Mouse (Mus musculus): ENCODE data around the gene Cir1.

Cir1 gene

DNA sequence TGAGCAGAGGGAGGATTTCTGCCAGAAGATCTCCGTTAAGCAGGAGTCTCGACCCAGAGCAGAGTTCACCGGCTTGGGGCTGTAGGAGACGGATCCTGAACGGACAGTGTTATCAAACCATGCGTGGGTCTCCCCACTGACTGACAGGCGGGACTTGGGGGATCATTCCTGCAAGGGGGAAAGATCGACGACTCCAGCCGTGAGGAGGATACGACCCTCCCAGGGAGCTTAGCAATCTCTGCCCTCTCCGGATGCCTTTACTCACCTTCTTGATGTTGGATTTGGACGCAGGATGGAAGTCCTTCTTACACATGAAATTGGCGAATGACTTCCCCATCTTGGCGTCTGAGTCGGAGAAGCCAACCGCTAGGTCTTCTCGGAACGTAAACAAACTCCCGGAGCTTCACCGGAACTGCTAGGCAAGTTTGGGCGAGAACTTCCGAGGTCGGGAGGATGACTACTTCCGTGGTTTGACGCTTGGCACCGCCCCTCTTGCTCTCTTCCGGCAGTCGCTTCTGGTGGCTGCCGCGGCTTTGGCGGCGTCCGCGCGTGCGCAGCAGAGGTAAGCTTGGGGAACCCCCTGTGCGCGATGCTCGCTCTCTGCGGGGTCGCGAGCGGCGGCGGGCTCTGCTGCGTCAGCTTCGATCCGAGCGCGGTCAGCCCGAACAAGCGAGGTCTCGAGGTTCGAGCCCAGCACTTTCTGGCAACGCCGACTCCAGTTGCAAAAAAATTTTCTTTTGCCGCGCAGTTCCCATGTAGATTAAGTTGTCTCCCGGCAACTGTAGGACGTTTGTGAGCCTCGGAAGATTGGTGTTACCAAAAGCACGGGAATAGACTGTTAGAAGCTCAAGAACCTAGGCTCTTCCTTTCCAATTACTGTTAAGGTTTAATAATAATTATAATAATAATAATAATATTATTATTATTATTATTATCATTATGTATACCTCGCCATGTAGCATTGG lies at the start of gene Cir1, which contains the start of gene Scrn3:
Cir1 (minus strand) TSS at position 550 of the 965 bp plus-strand sequence.
Scrn3 (plus strand) TSS at position 450 of the 965 bp plus-strand sequence.
- DNase-seq (ENCODE audit: low spot score in 2 of 2): peak; percentile 90 to 93

DNA sequence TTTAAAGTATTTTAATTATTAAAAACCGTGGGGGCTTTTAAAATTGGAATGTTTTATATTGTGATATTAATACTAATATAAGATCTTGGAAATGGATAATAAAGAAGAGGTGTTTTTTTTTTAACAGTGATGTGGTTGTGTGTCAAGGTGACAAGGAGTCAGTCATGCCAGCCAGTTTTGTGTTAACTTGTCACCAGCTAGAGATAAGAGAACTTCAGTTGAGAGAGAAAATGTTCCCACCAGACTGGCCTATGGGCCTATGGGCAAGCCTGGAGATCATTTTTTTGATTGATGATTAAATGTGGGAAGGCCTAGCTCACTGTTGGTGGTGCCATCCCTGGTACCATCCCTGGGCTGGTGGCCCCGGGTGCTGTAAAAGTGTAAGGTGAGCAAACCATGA lies 48.0 kb upstream of the Cir1 start:
- DNase-seq (ENCODE audit: low spot score in 2 of 2): no peak

DNA sequence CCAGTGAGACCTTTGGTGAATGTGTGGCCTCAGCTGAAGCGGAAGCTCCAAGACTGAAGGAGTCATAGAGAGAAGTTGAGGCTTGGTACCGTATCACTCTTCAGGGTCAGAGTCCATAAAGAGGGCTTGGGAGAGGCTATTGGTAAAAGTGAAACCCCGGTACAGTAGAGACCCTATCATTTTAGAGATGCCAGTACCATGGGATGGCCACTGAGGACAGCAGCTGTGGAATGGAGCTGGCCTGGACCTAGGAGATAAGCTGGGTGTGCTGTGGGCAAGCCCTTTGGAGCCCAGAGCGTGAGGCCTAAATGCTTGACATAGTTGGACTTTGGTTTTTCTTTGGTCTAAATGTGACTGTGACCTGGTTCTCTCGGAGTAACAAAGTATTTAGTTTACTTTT lies 47.4 kb upstream of the Cir1 start:
- DNase-seq (ENCODE audit: low spot score in 2 of 2): no peak

DNA sequence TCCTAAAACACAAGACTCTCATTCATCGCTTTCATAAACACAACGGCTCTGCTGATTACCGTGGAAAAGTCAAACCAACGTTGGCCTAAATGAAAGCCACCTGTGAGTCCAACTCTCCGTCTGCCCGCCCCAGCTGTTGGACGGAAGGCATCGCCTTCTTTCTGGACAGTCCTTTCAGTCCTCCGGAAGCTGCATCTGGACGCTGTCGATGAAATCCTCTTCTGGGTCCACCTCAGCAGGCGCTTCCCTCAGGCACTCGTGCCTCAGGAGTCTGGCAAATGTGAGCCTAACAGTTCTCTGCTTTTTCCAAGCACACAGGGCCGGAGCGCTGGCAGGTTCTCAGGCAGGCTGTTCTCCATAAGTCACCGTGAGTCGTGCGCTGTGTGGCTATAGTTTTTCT lies 44.5 kb upstream of the Cir1 start:
- DNase-seq (ENCODE audit: low spot score in 2 of 2): no peak

- peak in 1 of 2 experiments; percentile 32 for DNase-seq (ENCODE audit: low spot score in 2 of 2)
These were observed 39.5 kb upstream of the Cir1 start for GRCm38 (mm10) chr2:73351927-73352374.

- no peak for DNase-seq (ENCODE audit: low spot score in 2 of 2)
These were observed 39.0 kb upstream of the Cir1 start for GRCm38 (mm10) chr2:73351496-73351895.

DNA sequence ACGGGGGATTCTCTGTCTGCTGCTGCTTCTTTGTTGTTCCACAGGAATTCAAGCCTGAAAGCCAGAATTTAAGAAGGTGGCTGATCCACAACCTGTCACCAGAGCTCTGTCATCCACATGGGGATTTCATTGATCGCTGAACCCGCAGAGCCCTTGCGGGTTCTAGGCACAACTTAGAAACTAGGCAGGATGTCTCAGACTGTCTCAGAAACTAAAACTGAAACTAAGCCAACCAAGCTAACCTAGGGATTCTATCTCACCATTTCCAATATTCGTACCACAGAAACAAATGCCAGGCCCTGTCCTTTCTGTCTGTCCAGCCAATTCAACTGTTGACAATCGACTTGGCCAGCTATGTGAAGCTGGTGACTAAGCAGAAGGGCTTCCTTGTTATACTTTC lies 35.7 kb upstream of the Cir1 start:
- DNase-seq (ENCODE audit: low spot score in 2 of 2): no peak

DNA sequence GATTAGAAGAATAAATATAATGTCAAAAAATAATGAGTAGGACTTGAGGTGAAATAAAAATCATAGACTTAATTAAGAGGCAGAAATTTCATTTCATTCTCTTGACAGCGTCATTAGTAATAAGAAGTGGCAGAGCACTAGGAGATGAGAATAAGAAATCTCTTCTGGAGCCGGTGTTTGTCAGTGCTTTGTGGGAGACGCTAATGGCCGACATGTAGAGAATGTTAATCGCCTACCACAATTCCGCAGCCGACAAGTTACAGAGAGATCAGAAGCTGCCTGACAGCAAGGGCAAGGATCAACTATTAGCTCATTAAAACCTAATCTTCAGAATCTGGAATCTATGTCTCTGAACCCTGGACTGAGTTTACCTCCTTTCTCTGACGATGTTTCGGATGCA lies 35.3 kb upstream of the Cir1 start:
- no peak for DNase-seq (ENCODE audit: low spot score in 2 of 2)

DNA sequence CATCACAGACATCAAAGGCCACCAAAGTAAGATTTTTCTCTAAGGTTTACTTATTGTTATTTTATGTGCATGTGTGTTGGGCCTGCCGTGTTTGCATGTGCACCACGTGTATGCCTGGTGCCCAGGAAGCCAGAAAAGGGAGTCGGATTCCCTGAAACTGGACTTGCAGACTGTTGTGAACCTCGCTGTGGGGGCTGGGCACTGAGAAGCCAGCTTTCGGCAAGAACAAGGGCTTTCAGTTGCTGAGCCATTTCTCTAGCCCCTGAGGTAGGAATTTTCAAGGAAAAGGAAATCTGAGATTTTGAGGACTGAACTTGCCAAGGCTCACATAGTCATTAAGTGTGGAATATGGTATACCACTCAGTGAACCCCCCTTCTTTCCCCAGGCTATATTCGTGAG lies 34.6 kb upstream of the Cir1 start:
- DNase-seq (ENCODE audit: low spot score in 2 of 2): no peak

DNA sequence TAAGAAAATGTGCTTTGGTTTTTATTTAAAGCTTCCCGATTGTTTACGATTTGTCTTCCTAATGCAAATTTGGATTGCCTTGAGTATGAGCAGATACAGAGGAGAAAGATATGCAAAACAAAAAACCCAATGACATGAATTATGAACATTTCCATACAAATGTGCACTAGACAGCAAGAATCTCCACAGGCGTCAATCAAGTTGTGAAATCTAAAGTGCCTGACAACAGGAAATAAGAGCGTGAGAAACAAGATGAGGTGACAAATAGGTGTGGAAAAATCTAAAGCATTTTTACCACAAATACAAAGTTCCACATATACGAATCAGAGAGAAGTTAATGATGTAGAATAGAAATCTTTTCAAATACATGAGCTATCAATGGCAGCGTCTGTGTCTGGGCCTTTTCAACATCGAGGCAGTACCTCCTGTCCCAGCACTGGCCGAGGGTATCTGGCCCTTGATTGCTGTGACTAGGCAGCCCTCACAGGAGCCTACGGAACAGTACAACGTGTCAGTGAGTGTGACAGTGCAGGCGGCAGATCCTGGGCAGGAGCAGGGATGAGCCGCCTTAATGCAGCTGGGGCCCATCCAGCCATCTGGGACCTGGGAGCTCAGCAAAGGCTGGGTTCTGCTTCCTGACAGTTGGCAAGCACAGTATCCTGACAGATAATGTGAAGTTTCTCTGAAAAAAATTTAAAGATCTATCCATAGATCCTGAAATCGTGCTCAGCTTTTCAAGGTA lies 34.0 kb upstream of the Cir1 start:
- peak; percentile 43 to 61 for DNase-seq (ENCODE audit: low spot score in 2 of 2)

DNA sequence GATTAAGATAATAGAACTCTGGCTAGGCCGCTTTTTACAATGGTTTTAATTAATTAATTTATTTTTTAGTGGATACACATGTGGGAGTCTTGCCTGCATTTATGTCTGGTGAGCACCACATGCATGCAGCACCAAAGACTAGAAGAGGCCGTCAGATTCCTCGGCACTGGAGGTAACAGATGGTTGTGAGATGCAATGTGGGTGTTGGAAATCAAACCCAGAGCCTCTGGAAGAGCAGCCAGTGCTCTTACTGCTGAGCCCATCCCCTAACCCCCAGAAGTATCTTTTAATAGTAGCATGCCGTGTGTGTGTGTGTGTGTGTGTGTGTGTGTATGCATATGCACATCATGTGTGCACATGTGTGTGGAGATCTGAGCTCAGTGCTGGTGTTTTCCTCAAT lies 32.7 kb upstream of the Cir1 start:
- DNase-seq (ENCODE audit: low spot score in 2 of 2): peak in 1 of 2 experiments; percentile 50

DNA sequence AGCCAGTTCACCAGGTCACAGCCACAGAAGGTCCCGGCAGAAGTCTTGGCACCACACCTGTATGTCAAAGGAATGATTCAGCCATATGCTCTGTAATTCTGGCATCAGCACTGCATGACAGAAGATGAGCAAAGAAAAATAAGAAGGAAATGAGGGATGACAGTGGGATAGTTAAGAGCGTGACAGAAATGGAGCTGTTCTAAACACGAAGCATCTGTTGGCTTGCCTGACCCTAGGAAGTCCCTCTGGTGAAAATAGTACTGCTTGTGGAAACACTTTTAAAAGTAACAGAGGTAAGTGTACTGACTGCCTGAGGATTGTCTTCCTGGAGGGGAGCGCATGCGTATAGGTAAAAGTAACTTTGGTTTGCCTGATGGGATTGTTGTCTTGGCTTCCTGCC lies 31.2 kb upstream of the Cir1 start:
- DNase-seq (ENCODE audit: low spot score in 2 of 2): no peak

GRCm38 (mm10) chr2:73338415-73338814 lies 25.9 kb upstream of the Cir1 start:
- DNase-seq (ENCODE audit: low spot score in 2 of 2): no peak

GRCm38 (mm10) chr2:73335949-73336348 lies 23.4 kb upstream of the Cir1 start:
- no peak for DNase-seq (ENCODE audit: low spot score in 2 of 2)

DNA sequence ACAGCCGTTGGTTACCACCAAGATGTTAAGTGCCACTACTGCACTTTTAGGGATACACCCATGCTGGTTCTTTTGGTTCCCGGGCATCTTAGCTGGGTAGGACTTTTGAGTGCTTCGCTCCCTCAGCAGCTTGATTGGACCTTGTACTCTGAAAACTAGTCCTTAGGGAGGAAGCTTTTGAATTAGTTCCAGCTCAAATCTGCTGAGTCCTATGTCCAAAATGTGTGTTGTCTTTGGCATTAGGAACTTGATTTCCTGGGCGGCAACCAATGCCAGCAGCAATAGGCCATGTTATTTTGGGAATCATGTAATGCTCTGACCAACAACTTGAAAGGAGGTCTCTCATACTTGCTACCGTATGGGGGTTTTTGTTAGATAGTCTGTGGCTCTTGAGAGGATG lies 13.4 kb upstream of the Cir1 start:
- no peak for DNase-seq (ENCODE audit: low spot score in 2 of 2)

DNA sequence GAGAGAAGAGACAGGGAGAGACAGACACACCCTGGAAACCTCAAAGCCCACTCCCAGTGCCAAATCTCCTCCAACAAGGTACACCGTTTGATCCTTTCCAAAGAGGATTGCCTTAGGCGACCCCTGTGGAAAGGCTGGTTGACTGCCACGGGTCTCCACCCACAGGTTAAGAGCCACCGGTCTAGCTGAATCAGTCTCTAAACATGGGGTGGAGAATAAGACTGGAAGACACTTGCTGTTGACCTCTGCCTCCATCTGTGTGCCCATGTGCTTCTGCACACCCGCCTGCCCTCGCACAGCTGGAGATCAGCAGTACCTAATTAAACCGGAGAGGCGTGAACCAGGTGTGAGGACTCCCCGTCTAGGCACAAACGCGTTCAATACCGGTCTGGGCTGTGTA lies 10.5 kb upstream of the Cir1 start:
- no peak for DNase-seq (ENCODE audit: low spot score in 2 of 2)

DNA sequence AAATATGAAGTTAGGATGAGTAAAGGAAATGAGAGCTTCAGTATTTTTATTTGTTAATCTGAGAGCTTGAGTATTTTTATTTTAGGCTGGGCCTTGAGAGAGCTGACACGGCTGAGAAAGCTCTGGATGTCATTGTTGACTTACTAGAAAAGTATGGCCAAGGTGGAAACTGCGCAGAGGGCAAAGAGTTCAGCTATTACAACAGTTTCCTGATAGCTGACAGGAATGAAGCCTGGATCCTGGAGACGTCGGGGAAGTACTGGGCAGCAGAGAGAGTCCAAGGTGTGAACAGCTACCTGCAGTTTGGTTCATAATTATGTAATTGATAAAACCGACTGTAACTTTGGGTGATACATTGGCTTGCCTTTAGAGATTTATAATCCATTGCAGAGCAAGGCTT lies 6.7 kb upstream of the Cir1 start:
- no peak for DNase-seq (ENCODE audit: low spot score in 2 of 2)

- DNase-seq (ENCODE audit: low spot score in 2 of 2): no peak
These were observed 4.9 kb upstream of the Cir1 start for GRCm38 (mm10) chr2:73317426-73317825.

DNA sequence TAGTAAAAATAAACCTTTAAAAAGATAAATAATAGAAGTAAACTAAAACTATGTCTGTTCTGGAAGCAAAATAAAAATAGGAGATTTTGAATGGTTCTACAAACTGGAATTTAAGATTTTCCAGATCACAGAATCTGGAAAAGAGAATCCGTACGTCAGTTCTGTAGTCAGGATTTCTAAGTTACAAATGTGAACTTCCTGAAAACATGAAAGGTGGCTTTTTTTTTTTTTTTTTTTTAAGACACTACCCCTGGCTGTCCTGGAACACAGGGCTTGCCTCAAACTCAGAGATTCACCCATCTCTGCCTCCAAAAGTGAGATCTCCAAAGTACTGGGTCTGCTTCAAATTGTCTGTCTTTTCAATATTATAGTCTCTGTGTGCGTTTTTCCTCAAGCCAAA lies 1.8 kb upstream of the Cir1 start:
- no peak for DNase-seq (ENCODE audit: low spot score in 2 of 2)

DNA sequence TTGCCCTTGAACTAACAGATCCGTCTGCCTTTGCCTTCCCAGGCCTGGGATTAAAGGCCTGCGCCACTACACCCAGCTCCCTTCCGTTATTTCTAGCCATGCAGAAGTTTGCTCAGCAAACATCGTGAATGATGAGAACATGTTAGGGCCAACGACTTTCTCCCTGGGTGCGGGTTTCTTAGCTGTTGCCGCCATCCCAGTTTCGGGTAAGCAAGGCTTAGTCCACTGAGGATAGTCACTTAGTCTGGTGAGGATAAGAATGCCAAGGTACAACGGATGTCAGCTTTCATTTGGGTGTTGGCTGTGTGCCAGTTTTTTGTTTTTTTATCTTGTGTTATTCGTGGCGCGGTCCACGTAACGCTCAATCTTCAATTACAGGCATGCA lies 608 bp upstream of the Cir1 start:
- peak; percentile 33 to 35 for DNase-seq (ENCODE audit: low spot score in 2 of 2)

GRCm38 (mm10) chr2:73306006-73306405 lies 6.5 kb downstream of the Cir1 start:
- DNase-seq (ENCODE audit: low spot score in 2 of 2): no peak

GRCm38 (mm10) chr2:73304506-73304905 lies 8.0 kb downstream of the Cir1 start:
- no peak for DNase-seq (ENCODE audit: low spot score in 2 of 2)

DNA sequence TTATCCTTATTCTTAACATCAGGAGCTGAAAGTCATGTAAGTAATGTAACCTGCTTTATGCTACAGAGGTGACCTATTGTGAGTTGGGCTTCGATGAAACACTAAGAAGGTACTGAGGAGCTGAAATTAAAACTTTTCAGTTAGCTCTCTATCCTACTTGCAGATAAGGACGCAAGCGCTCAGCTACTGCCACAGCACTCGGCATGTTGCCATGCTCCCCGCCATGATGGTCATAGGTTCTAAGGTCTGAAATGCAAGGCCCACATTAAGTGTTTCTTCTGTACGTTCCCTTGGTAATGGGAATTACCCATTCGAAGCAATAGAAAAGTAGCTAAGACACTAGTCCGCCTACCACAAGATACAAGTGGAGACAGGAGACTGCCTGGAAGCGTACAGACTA lies 9.8 kb downstream of the Cir1 start:
- no peak for DNase-seq (ENCODE audit: low spot score in 2 of 2)

Data from frontal cortex, postnatal 36 days (tissue).